In genomic region chr2:121621262-121622163, GRCm38 (mm10) we compare ENCODE assay signal across 8 mouse cellular contexts.
DNase-seq lines count a peak whose midpoint lies in the region; ATAC-seq lines count a peak whose summit lies in the region.

No protein-coding gene starts in this region.

- H3K36me3 ChIP-seq in embryonic facial prominence, embryonic 11.5 days (replicated peaks; ENCODE audit: control insufficient read depth, insufficient read depth, low read depth, low read length), result no peaks in the 10 kb centered on the region
- H3K36me3 ChIP-seq in stomach, embryonic 15.5 days, result no peaks in the 10 kb centered on the region

- no peaks in the 10 kb centered on the region for H3K9me3 ChIP-seq in embryonic facial prominence, embryonic 11.5 days (replicated peaks; ENCODE audit: control insufficient read depth, low read length)
- H3K9me3 ChIP-seq in stomach, embryonic 15.5 days, result no peaks in the 10 kb centered on the region

- no peaks in the 10 kb centered on the region for H3K27me3 ChIP-seq in embryonic facial prominence, embryonic 11.5 days (ENCODE audit: control insufficient read depth, insufficient read depth, low read length)
- no peaks in the 10 kb centered on the region for H3K27me3 ChIP-seq in stomach, embryonic 15.5 days (replicated peaks)

- no peak overlapping the region for H3K4me2 ChIP-seq in embryonic facial prominence, embryonic 11.5 days (ENCODE audit: low read depth, low read length)
- no peak overlapping the region for H3K4me2 ChIP-seq in stomach, embryonic 15.5 days

- WGBS in embryonic facial prominence, embryonic 11.5 days, result 62% methylated on average over 13 of the region's 13 CpGs
- WGBS in stomach, embryonic 15.5 days, result 45% methylated on average over 13 of the region's 13 CpGs

- H3K9ac ChIP-seq in embryonic facial prominence, embryonic 11.5 days (replicated peaks; ENCODE audit: low read length), result no peak overlapping the region
- no peak overlapping the region for H3K9ac ChIP-seq in stomach, embryonic 15.5 days

- peak; percentile 62 to 68 for DNase-seq in right cerebral cortex, adult 2 months (ENCODE audit: low spot score in 2 of 2)
- DNase-seq in right cerebral cortex, postnatal 14 days, result no peak
- peak; percentile 49 for DNase-seq in embryonic facial prominence, embryonic 11.5 days (ENCODE audit: low spot score)
- peak; percentile 49 to 51 for DNase-seq in layer of hippocampus, adult 8-10 months (ENCODE audit: low spot score in 2 of 2)
- DNase-seq in kidney, postnatal 25 days, result no peak
- no peak for DNase-seq in kidney, postnatal 36 days

- no peaks in the 10 kb centered on the region for H3K4me1 ChIP-seq in embryonic facial prominence, embryonic 11.5 days (ENCODE audit: control insufficient read depth, insufficient read depth, low read length)
- H3K4me1 ChIP-seq in stomach, embryonic 15.5 days, result peaks cover 7% of the 10 kb centered on the region; the same call in 1 of the 2 replicates

- H3K27ac ChIP-seq in embryonic facial prominence, embryonic 11.5 days (replicated peaks; ENCODE audit: low read depth, low read length), result no peak overlapping the region
- H3K27ac ChIP-seq in stomach, embryonic 15.5 days, result peak overlapping the region; percentile 65

- no peak overlapping the region for H3K4me3 ChIP-seq in embryonic facial prominence, embryonic 11.5 days (ENCODE audit: low read depth, low read length)
- H3K4me3 ChIP-seq in stomach, embryonic 15.5 days (replicated peaks), result no peak overlapping the region

- ATAC-seq in embryonic facial prominence, embryonic 11.5 days (replicated peaks; ENCODE audit: insufficient number of reproducible peaks, low FRiP score, low TSS enrichment, low read depth), result peak; percentile 72
- no peak; the same call in 1 of the 2 replicates for ATAC-seq in stomach, embryonic 15.5 days (ENCODE audit: insufficient read depth, low FRiP score, low read depth)
- no peak for ATAC-seq in megakaryocyte, adult 5-6 weeks (ENCODE audit: poor library complexity, severe bottlenecking)

Comparison
In these comparisons a context has a peak if more than half of its experiments do, and no peak if none do; other contexts are left out.
1. DNase-seq: peak in right cerebral cortex, adult 2 months (2 of 2), embryonic facial prominence, embryonic 11.5 days (single experiment) and layer of hippocampus, adult 8-10 months (2 of 2); none in right cerebral cortex, postnatal 14 days (single experiment), kidney, postnatal 25 days (0 of 2) and kidney, postnatal 36 days (0 of 2).